Comparison of ENCODE assay signal across 33 mouse cellular contexts in the genomic region with DNA sequence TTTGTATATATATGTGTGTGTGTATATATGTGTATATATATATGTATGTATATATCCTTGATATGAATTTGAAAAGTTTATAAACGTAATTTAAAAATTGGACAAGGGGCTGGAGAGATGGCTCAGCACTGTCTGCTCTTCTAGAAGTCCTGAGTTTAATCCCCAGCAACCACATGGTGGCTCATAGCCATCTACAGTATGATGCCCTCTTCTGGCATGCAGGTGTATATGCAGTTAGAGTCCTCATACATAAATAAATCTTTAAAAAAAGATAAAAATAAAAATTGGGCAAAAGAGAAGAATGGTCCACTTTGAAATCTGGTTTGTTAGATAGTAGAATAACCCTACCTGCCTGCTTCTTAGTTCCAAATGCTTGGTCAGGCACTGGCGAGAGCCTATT. TPM values are rescaled to one million over a fixed set of nuclear protein-coding genes. Genes with fewer than 3 reads are reported as not detected.
DNase-seq lines count a peak whose midpoint lies in the region; ATAC-seq and TF ChIP-seq lines count a peak whose summit lies in the region.
"Had no signal": no experiment of that assay in that cellular context is flagged by ENCODE, and none has a peak within 500 bp of the region (broad histone marks: within the 10 kb centered on the region; RNA-seq: fewer than 3 reads in every experiment).

No protein-coding gene starts in this region.

- no peak overlapping the region for H3K27ac ChIP-seq in intestine, postnatal 0 days (ENCODE audit: low read depth, low read length)
- H3K27ac ChIP-seq in intestine, embryonic 15.5 days, result no peak overlapping the region
- no peak overlapping the region for H3K27ac ChIP-seq in lung, embryonic 14.5 days (ENCODE audit: low read depth)
- H3K27ac ChIP-seq: embryonic facial prominence, embryonic 13.5 days; forebrain, embryonic 10.5 days; forebrain, embryonic 15.5 days; hindbrain, embryonic 10.5 days; hindbrain, embryonic 15.5 days; neural tube, embryonic 15.5 days had no signal

- in situ Hi-C loops in Patski (cut with MboI; ENCODE audit: low pct_unique_long_range_greater_than_20kb), result no loop called here

- no peaks in the 10 kb centered on the region for H3K9me3 ChIP-seq in intestine, postnatal 0 days (ENCODE audit: control insufficient read depth)
- H3K9me3 ChIP-seq in intestine, embryonic 15.5 days, result no peaks in the 10 kb centered on the region
- no peaks in the 10 kb centered on the region for H3K9me3 ChIP-seq in lung, embryonic 14.5 days (ENCODE audit: low read depth, low read length)
- H3K9me3 ChIP-seq: embryonic facial prominence, embryonic 13.5 days; forebrain, embryonic 10.5 days; forebrain, embryonic 15.5 days; G1E; hindbrain, embryonic 10.5 days; hindbrain, embryonic 15.5 days; neural tube, embryonic 15.5 days had no signal

- no peaks in the 10 kb centered on the region for H3K27me3 ChIP-seq in intestine, postnatal 0 days (replicated peaks; ENCODE audit: control insufficient read depth, insufficient read depth, low read length)
- H3K27me3 ChIP-seq in intestine, embryonic 15.5 days (replicated peaks), result no peaks in the 10 kb centered on the region
- no peaks in the 10 kb centered on the region for H3K27me3 ChIP-seq in lung, embryonic 14.5 days (ENCODE audit: insufficient read depth, low read length)
- H3K27me3 ChIP-seq in Patski, result peaks cover 26% of the 10 kb centered on the region
- H3K27me3 ChIP-seq: embryonic facial prominence, embryonic 13.5 days; forebrain, embryonic 15.5 days; hindbrain, embryonic 15.5 days; neural tube, embryonic 15.5 days had no signal

- 88% methylated on average over 2 of the region's 2 CpGs for WGBS in intestine, postnatal 0 days
- WGBS in intestine, embryonic 15.5 days, result 91% methylated on average over 2 of the region's 2 CpGs
- 75% methylated on average over 2 of the region's 2 CpGs for WGBS in lung, embryonic 14.5 days

- TF ChIP-seq CTCF in intestine, postnatal 0 days (IDR thresholded peaks at IDR 0.05; ENCODE audit: low read depth), result peak; percentile 39
- peak; percentile 18; the same call in 1 of the 2 replicates for TF ChIP-seq CTCF in lung, embryonic 14.5 days (IDR thresholded peaks at IDR 0.05; ENCODE audit: low read depth)
- peak; percentile 28 for TF ChIP-seq CTCF in Patski (IDR thresholded peaks at IDR 0.05)

- no peak for ATAC-seq in intestine, postnatal 0 days
- no peak for ATAC-seq in intestine, embryonic 15.5 days
- no peak for ATAC-seq in lung, embryonic 14.5 days (ENCODE audit: insufficient read depth)
- ATAC-seq in Patski, result no peak
- ATAC-seq: activated CD4-positive, CD25-positive, alpha-beta regulatory T cell, adult 4 months; forebrain, embryonic 15.5 days; inflammation-experienced regulatory T-cells, adult 6 months had no signal

- no peaks in the 10 kb centered on the region for H3K36me3 ChIP-seq in intestine, postnatal 0 days (ENCODE audit: control insufficient read depth, insufficient read depth)
- H3K36me3 ChIP-seq in intestine, embryonic 15.5 days, result no peaks in the 10 kb centered on the region
- no peaks in the 10 kb centered on the region for H3K36me3 ChIP-seq in lung, embryonic 14.5 days (ENCODE audit: insufficient read depth)
- H3K36me3 ChIP-seq: embryonic facial prominence, embryonic 13.5 days; forebrain, embryonic 10.5 days; forebrain, embryonic 15.5 days; G1E; hindbrain, embryonic 10.5 days; hindbrain, embryonic 15.5 days; neural tube, embryonic 15.5 days had no signal

- DNase-seq in lung, embryonic 14.5 days, result no peak
- no peak for DNase-seq in lung, postnatal 4 days
- DNase-seq in A20 (ENCODE audit: low read depth, low spot score), result peak; percentile 23
- DNase-seq in Patski (ENCODE audit: low read depth, low spot score), result no peak
- no peak for DNase-seq in cerebellum, adult 9-10 months
- DNase-seq in cerebellum, adult 18-20 months, result no peak
- DNase-seq: adrenal gland, adult 2 months; adrenal gland, postnatal 36 days; B cell, adult 2 months; cerebellum, adult 2 months; embryo, embryonic 11 days; heart, postnatal 14 days; kidney, adult 2 months; kidney, postnatal 10 days; layer of hippocampus, adult 9-11 months; liver; lung, adult 2 months; midbrain, embryonic 14.5 days; retina, postnatal 1 day; right cerebral cortex, postnatal 14 days; thymus, adult 18-20 months; thymus, postnatal 36 days had no signal

- H3K4me1 ChIP-seq in intestine, postnatal 0 days (replicated peaks; ENCODE audit: control insufficient read depth, insufficient read depth, low read length), result no peaks in the 10 kb centered on the region
- no peaks in the 10 kb centered on the region for H3K4me1 ChIP-seq in intestine, embryonic 15.5 days (replicated peaks)
- no peaks in the 10 kb centered on the region for H3K4me1 ChIP-seq in lung, embryonic 14.5 days (ENCODE audit: insufficient read depth)
- H3K4me1 ChIP-seq: embryonic facial prominence, embryonic 13.5 days; forebrain, embryonic 15.5 days; hindbrain, embryonic 10.5 days; hindbrain, embryonic 15.5 days had no signal

- no peak overlapping the region for H3K9ac ChIP-seq in intestine, postnatal 0 days (ENCODE audit: low read depth, low read length)
- H3K9ac ChIP-seq in intestine, embryonic 15.5 days, result no peak overlapping the region
- no peak overlapping the region for H3K9ac ChIP-seq in lung, embryonic 14.5 days
- H3K9ac ChIP-seq: embryonic facial prominence, embryonic 13.5 days; forebrain, embryonic 15.5 days; hindbrain, embryonic 15.5 days; neural tube, embryonic 15.5 days had no signal

- H3K4me3 ChIP-seq in intestine, postnatal 0 days (ENCODE audit: low read depth, low read length), result no peak overlapping the region
- H3K4me3 ChIP-seq in intestine, embryonic 15.5 days (replicated peaks), result no peak overlapping the region
- no peak overlapping the region for H3K4me3 ChIP-seq in lung, embryonic 14.5 days (ENCODE audit: low read depth, low read length)
- H3K4me3 ChIP-seq: embryonic facial prominence, embryonic 13.5 days; forebrain, embryonic 10.5 days; forebrain, embryonic 15.5 days; hindbrain, embryonic 10.5 days; hindbrain, embryonic 15.5 days; neural tube, embryonic 15.5 days had no signal

- H3K4me2 ChIP-seq in intestine, postnatal 0 days (replicated peaks; ENCODE audit: low read depth), result no peak overlapping the region
- no peak overlapping the region for H3K4me2 ChIP-seq in intestine, embryonic 15.5 days (replicated peaks)
- no peak overlapping the region for H3K4me2 ChIP-seq in lung, embryonic 14.5 days
- H3K4me2 ChIP-seq: embryonic facial prominence, embryonic 13.5 days; forebrain, embryonic 15.5 days; hindbrain, embryonic 15.5 days; neural tube, embryonic 15.5 days had no signal

- POLR2A ChIA-PET in Patski (lab: Charles Lee), result no interaction called here

- CTCF ChIA-PET in Patski (lab: Charles Lee), result no interaction called here

RNA-seq across cellular contexts. Expression of a gene that starts 36.2 kb away (rescaled TPM):
- polyA plus RNA-seq in intestine, postnatal 0 days (2015; fragmentation: Nextera tagmentation; extraction: Ambion mirVana), result 2,687 and 2,714 TPM in 2 replicates
- polyA plus RNA-seq in intestine, embryonic 15.5 days (2015; fragmentation: Nextera tagmentation; extraction: Ambion mirVana), result 1,647 and 1,711 TPM in 2 replicates
- polyA plus RNA-seq in lung, embryonic 14.5 days (2014; fragmentation: Nextera tagmentation; extraction: Ambion mirVana), result 1,132 and 1,137 TPM in 2 replicates
- polyA plus RNA-seq in Patski (2021), result 1,383 TPM

RNA-seq across cellular contexts. Expression of a gene that starts 54.9 kb away (rescaled TPM):
- polyA plus RNA-seq in intestine, postnatal 0 days (2015; fragmentation: Nextera tagmentation; extraction: Ambion mirVana), result 24.2 and 25.7 TPM in 2 replicates
- polyA plus RNA-seq in intestine, embryonic 15.5 days (2015; fragmentation: Nextera tagmentation; extraction: Ambion mirVana), result 53.2 and 55.1 TPM in 2 replicates
- 69.7 and 74.1 TPM in 2 replicates for polyA plus RNA-seq in lung, embryonic 14.5 days (2014; fragmentation: Nextera tagmentation; extraction: Ambion mirVana)
- polyA plus RNA-seq in Patski (2021), result 55.1 TPM
